8 mouse cellular contexts compared by ENCODE assay signal in genomic region chr11:40753836-40754235, GRCm38 (mm10). TPM values are rescaled to one million over a fixed set of nuclear protein-coding genes. Genes with fewer than 3 reads are reported as not detected.
DNase-seq lines count a peak whose midpoint lies in the region; ATAC-seq and TF ChIP-seq lines count a peak whose summit lies in the region.

No protein-coding gene starts in this region.

- H3K27ac ChIP-seq in kidney, embryonic 16.5 days (ENCODE audit: low read length): no peak overlapping the region
- H3K27ac ChIP-seq in bone marrow macrophage, adult 2 months (ENCODE audit: insufficient read depth, low read depth, low read length): no peak overlapping the region
- peak overlapping the region; percentile 96 for H3K27ac ChIP-seq in heart, embryonic 16.5 days (ENCODE audit: low read length)
- H3K27ac ChIP-seq in midbrain, embryonic 14.5 days (replicated peaks; ENCODE audit: low read depth, low read length): no peak overlapping the region

- no peak for ATAC-seq in kidney, embryonic 16.5 days (ENCODE audit: low FRiP score, low TSS enrichment)
- peak; percentile 31; the same call in 1 of the 2 replicates for ATAC-seq in heart, embryonic 16.5 days (replicated peaks; ENCODE audit: extremely low read depth, insufficient read depth, low FRiP score)
- no peak for ATAC-seq in midbrain, embryonic 14.5 days (ENCODE audit: low FRiP score, low TSS enrichment)
- no peak for ATAC-seq in megakaryocyte progenitor cell, adult 5-6 weeks (replicated peaks; ENCODE audit: poor library complexity)

- no peaks in the 10 kb centered on the region for H3K9me3 ChIP-seq in kidney, embryonic 16.5 days (ENCODE audit: low read length)
- no peaks in the 10 kb centered on the region for H3K9me3 ChIP-seq in heart, embryonic 16.5 days (replicated peaks; ENCODE audit: control insufficient read depth, low read length)
- no peaks in the 10 kb centered on the region for H3K9me3 ChIP-seq in midbrain, embryonic 14.5 days (ENCODE audit: control insufficient read depth, low read length)

- peaks cover 16% of the 10 kb centered on the region for H3K4me1 ChIP-seq in kidney, embryonic 16.5 days (ENCODE audit: insufficient read depth, low read length)
- H3K4me1 ChIP-seq in bone marrow macrophage, adult 2 months (ENCODE audit: control insufficient read depth, insufficient read depth, low read length): peaks cover 7% of the 10 kb centered on the region
- H3K4me1 ChIP-seq in heart, embryonic 16.5 days (ENCODE audit: control insufficient read depth, insufficient read depth, low read length): peaks cover 16% of the 10 kb centered on the region
- peaks cover 8% of the 10 kb centered on the region; the same call in 1 of the 2 replicates for H3K4me1 ChIP-seq in midbrain, embryonic 14.5 days (ENCODE audit: control insufficient read depth, insufficient read depth, low read length)

- no peak for DNase-seq in kidney, adult 8-10 months
- no peak for DNase-seq in midbrain, embryonic 14.5 days
- DNase-seq in left cerebral cortex, postnatal 4 days: no peak
- DNase-seq in adrenal gland, postnatal 4 days (ENCODE audit: low spot score in 2 of 2): no peak

- TF ChIP-seq POLR2A in bone marrow macrophage, adult 2 months (IDR thresholded peaks at IDR 0.05; ENCODE audit: borderline replicate concordance, low read depth, low read length): no peak

- intact Hi-C loops in left cerebral cortex, postnatal 4 days (cut with DNase I): no loop called here

- H3K4me3 ChIP-seq in kidney, embryonic 16.5 days (ENCODE audit: low read length): no peak overlapping the region
- H3K4me3 ChIP-seq in bone marrow macrophage, adult 2 months (ENCODE audit: insufficient read depth, low read length): peak overlapping the region; percentile 43; the same call in 1 of the 2 replicates
- peak overlapping the region; percentile 92 for H3K4me3 ChIP-seq in heart, embryonic 16.5 days (ENCODE audit: low read length)
- no peak overlapping the region for H3K4me3 ChIP-seq in midbrain, embryonic 14.5 days (replicated peaks; ENCODE audit: low read depth, low read length)

- TF ChIP-seq CTCF in bone marrow macrophage, adult 2 months (IDR thresholded peaks at IDR 0.05; ENCODE audit: low read depth, low read length): no peak

- no peaks in the 10 kb centered on the region for H3K27me3 ChIP-seq in kidney, embryonic 16.5 days (ENCODE audit: insufficient read depth, low read length)
- H3K27me3 ChIP-seq in heart, embryonic 16.5 days (ENCODE audit: control insufficient read depth, insufficient read depth, low read length): no peaks in the 10 kb centered on the region
- H3K27me3 ChIP-seq in midbrain, embryonic 14.5 days (ENCODE audit: control insufficient read depth, insufficient read depth, low read length): no peaks in the 10 kb centered on the region

- peak overlapping the region; percentile 89 for H3K4me2 ChIP-seq in kidney, embryonic 16.5 days (replicated peaks; ENCODE audit: low read depth, low read length)
- H3K4me2 ChIP-seq in heart, embryonic 16.5 days (ENCODE audit: low read depth, low read length): peak overlapping the region; percentile 69
- H3K4me2 ChIP-seq in midbrain, embryonic 14.5 days (ENCODE audit: low read length): peak overlapping the region; percentile 79

- H3K36me3 ChIP-seq in kidney, embryonic 16.5 days (ENCODE audit: insufficient read depth, low read length): 0 out of 2 replicates have a peak, but pooled peaks cover 9% of the 10 kb centered on the region
- H3K36me3 ChIP-seq in heart, embryonic 16.5 days (ENCODE audit: control insufficient read depth, insufficient read depth): peaks cover 10% of the 10 kb centered on the region
- H3K36me3 ChIP-seq in midbrain, embryonic 14.5 days (ENCODE audit: control insufficient read depth, insufficient read depth, low read length): peaks cover 5% of the 10 kb centered on the region; the same call in 1 of the 2 replicates

- H3K9ac ChIP-seq in kidney, embryonic 16.5 days (replicated peaks; ENCODE audit: low read length): no peak overlapping the region
- H3K9ac ChIP-seq in heart, embryonic 16.5 days (ENCODE audit: low read length): peak overlapping the region; percentile 98
- no peak overlapping the region for H3K9ac ChIP-seq in midbrain, embryonic 14.5 days (replicated peaks; ENCODE audit: low read length)

- 67% methylated on average over 6 of the region's 6 CpGs for WGBS in kidney, embryonic 16.5 days
- WGBS in heart, embryonic 16.5 days: 25% methylated on average over 6 of the region's 6 CpGs
- 83% methylated on average over 6 of the region's 6 CpGs for WGBS in midbrain, embryonic 14.5 days

RNA-seq across cellular contexts. Expression of gene Ccng1, which starts 1.3 kb away (rescaled TPM):
- polyA plus RNA-seq in kidney, embryonic 16.5 days (2015; fragmentation: Nextera tagmentation; extraction: Ambion mirVana): 44.3 and 45.2 TPM in 2 replicates
- polyA plus RNA-seq in bone marrow macrophage, adult 2 months (2012; ENCODE audit: insufficient read depth, insufficient read length, missing spikeins): 79.6 and 88.6 TPM in 2 replicates
- polyA plus RNA-seq in heart, embryonic 16.5 days (2015; fragmentation: Nextera tagmentation; extraction: Ambion mirVana): 150 and 163 TPM in 2 replicates
- polyA plus RNA-seq in midbrain, embryonic 14.5 days (2014; fragmentation: Nextera tagmentation; extraction: Ambion mirVana): 31.0 and 43.6 TPM in 2 replicates
- total RNA-seq in left cerebral cortex, postnatal 4 days (2021): 10 to 100 TPM; 37.8 to 40.1 TPM
- total RNA-seq in adrenal gland, postnatal 4 days (2021): 10 to 100 TPM; 47.3 to 47.7 TPM
- 81.6 and 91.3 TPM in 2 replicates for total RNA-seq in megakaryocyte progenitor cell, adult 5-6 weeks (2015)
- total RNA-seq in megakaryocyte progenitor cell, adult 5-6 weeks (2017): 53.9 and 61.4 TPM in 2 replicates

RNA-seq across cellular contexts. Expression of gene Nudcd2, which starts 20.4 kb away (rescaled TPM):
- polyA plus RNA-seq in kidney, embryonic 16.5 days (2015; fragmentation: Nextera tagmentation; extraction: Ambion mirVana): 161 and 170 TPM in 2 replicates
- 26.5 and 28.3 TPM in 2 replicates for polyA plus RNA-seq in bone marrow macrophage, adult 2 months (2012; ENCODE audit: insufficient read depth, insufficient read length, missing spikeins)
- 88.2 and 90.3 TPM in 2 replicates for polyA plus RNA-seq in heart, embryonic 16.5 days (2015; fragmentation: Nextera tagmentation; extraction: Ambion mirVana)
- polyA plus RNA-seq in midbrain, embryonic 14.5 days (2014; fragmentation: Nextera tagmentation; extraction: Ambion mirVana): 62.9 and 74.9 TPM in 2 replicates
- total RNA-seq in left cerebral cortex, postnatal 4 days (2021): 10 to 100 TPM; 23.1 to 24.1 TPM
- 10 to 100 TPM; 41.6 to 48.3 TPM for total RNA-seq in adrenal gland, postnatal 4 days (2021)
- total RNA-seq in megakaryocyte progenitor cell, adult 5-6 weeks (2015): 122 and 135 TPM in 2 replicates
- total RNA-seq in megakaryocyte progenitor cell, adult 5-6 weeks (2017): 201 and 209 TPM in 2 replicates

RNA-seq across cellular contexts. Expression of gene Hmmr, which starts 20.6 kb away (rescaled TPM):
- polyA plus RNA-seq in kidney, embryonic 16.5 days (2015; fragmentation: Nextera tagmentation; extraction: Ambion mirVana): 43.2 and 49.1 TPM in 2 replicates
- 18.8 and 19.7 TPM in 2 replicates for polyA plus RNA-seq in bone marrow macrophage, adult 2 months (2012; ENCODE audit: insufficient read depth, insufficient read length, missing spikeins)
- polyA plus RNA-seq in heart, embryonic 16.5 days (2015; fragmentation: Nextera tagmentation; extraction: Ambion mirVana): 49.2 and 55.6 TPM in 2 replicates
- polyA plus RNA-seq in midbrain, embryonic 14.5 days (2014; fragmentation: Nextera tagmentation; extraction: Ambion mirVana): 5.1 and 8.7 TPM in 2 replicates
- 1 to 10 TPM; 3.2 to 3.6 TPM for total RNA-seq in left cerebral cortex, postnatal 4 days (2021)
- total RNA-seq in adrenal gland, postnatal 4 days (2021): 10 to 100 TPM; 13.0 to 14.3 TPM
- 76.6 and 78.8 TPM in 2 replicates for total RNA-seq in megakaryocyte progenitor cell, adult 5-6 weeks (2015)
- 83.6 and 88.2 TPM in 2 replicates for total RNA-seq in megakaryocyte progenitor cell, adult 5-6 weeks (2017)

RNA-seq across cellular contexts. Expression of gene Mat2b, which starts 58.8 kb away (rescaled TPM):
- 115 TPM in 2 replicates for polyA plus RNA-seq in kidney, embryonic 16.5 days (2015; fragmentation: Nextera tagmentation; extraction: Ambion mirVana)
- polyA plus RNA-seq in bone marrow macrophage, adult 2 months (2012; ENCODE audit: insufficient read depth, insufficient read length, missing spikeins): 70.7 and 71.6 TPM in 2 replicates
- polyA plus RNA-seq in heart, embryonic 16.5 days (2015; fragmentation: Nextera tagmentation; extraction: Ambion mirVana): 128 and 144 TPM in 2 replicates
- polyA plus RNA-seq in midbrain, embryonic 14.5 days (2014; fragmentation: Nextera tagmentation; extraction: Ambion mirVana): 55.3 and 69.9 TPM in 2 replicates
- total RNA-seq in left cerebral cortex, postnatal 4 days (2021): 10 to 100 TPM; 56.9 to 61.3 TPM
- 100 to 1,000 TPM; 106 to 109 TPM for total RNA-seq in adrenal gland, postnatal 4 days (2021)
- total RNA-seq in megakaryocyte progenitor cell, adult 5-6 weeks (2015): 98.1 and 103 TPM in 2 replicates
- total RNA-seq in megakaryocyte progenitor cell, adult 5-6 weeks (2017): 130 and 141 TPM in 2 replicates

Comparison
In these comparisons a context has a peak if more than half of its experiments do, and no peak if none do; other contexts are left out.
1. H3K4me3 ChIP-seq: peak in bone marrow macrophage, adult 2 months (single experiment) and heart, embryonic 16.5 days (single experiment); none in kidney, embryonic 16.5 days (single experiment) and midbrain, embryonic 14.5 days (single experiment).
2. Peak in every context shown above with its lines, with median percentiles within 50 percentile points of each other: H3K4me2 ChIP-seq.